Mouse (Mus musculus): ENCODE results near the gene Mllt11.

Gene Mllt11

GRCm38 (mm10) chr3:95173256-95173949, 58.6 kb downstream of the Mllt11 start:
- DNase-seq (ENCODE audit: low spot score in 2 of 2) = peak in 1 of 2 experiments; percentile 49

GRCm38 (mm10) chr3:95172526-95173255, 59.3 kb downstream of the Mllt11 start:
- DNase-seq (ENCODE audit: low spot score in 2 of 2) = no peak

GRCm38 (mm10) chr3:95171105-95171504, 60.9 kb downstream of the Mllt11 start:
- DNase-seq (ENCODE audit: low spot score in 2 of 2) = no peak

- DNase-seq (ENCODE audit: low spot score in 2 of 2) = no peak
Observed at GRCm38 (mm10) chr3:95169996-95170395, 62.0 kb downstream of the Mllt11 start.
